ENCODE assay signal across 9 mouse cellular contexts in genomic region chr10:67805131-67805530, GRCm38 (mm10).
A peak's percentile ranks its signal among the peaks of the same experiment; 100 is the strongest.
DNase-seq lines count a peak whose midpoint lies in the region; ATAC-seq and TF ChIP-seq lines count a peak whose summit lies in the region.
"Had no signal": no experiment of that assay in that cellular context is flagged by ENCODE, and none has a peak within 500 bp of the region (broad histone marks: within the 10 kb centered on the region; RNA-seq: fewer than 3 reads in every experiment).

No protein-coding gene starts in this region.

- H3K4me3 ChIP-seq in limb, embryonic 14.5 days (replicated peaks; ENCODE audit: low read length) = no peak overlapping the region
- H3K4me3 ChIP-seq: limb, embryonic 12.5 days had no signal

- H3K4me2 ChIP-seq in limb, embryonic 14.5 days (replicated peaks; ENCODE audit: low read depth, low read length, severe bottlenecking) = no peak overlapping the region

- no peaks in the 10 kb centered on the region for H3K36me3 ChIP-seq in limb, embryonic 14.5 days (ENCODE audit: control insufficient read depth, insufficient read depth, low read length)
- H3K36me3 ChIP-seq: limb, embryonic 12.5 days had no signal

- peak; percentile 21 for DNase-seq in adrenal gland, postnatal 14 days
- no peak for DNase-seq in adrenal gland, postnatal 25 days
- DNase-seq in layer of hippocampus, adult 11-12 months (ENCODE audit: low spot score) = peak; percentile 6
- no peak for DNase-seq in layer of hippocampus, adult 9-11 months
- peak; percentile 62 for DNase-seq in ZHBTc4 (ENCODE audit: low read depth, low spot score)
- peak; percentile 44 for DNase-seq in limb, embryonic 14.5 days (ENCODE audit: low spot score)
- no peak for DNase-seq in heart, adult 11 months

- TF ChIP-seq POLR2A in limb, embryonic 14.5 days (IDR thresholded peaks at IDR 0.05; ENCODE audit: borderline replicate concordance, extremely low read depth, insufficient read depth, insufficient read length) = no peak

- 20% methylated on average over 4 of the region's 4 CpGs for WGBS in limb, embryonic 14.5 days

- no peak for ATAC-seq in limb, embryonic 14.5 days (ENCODE audit: low FRiP score, low read depth)
- ATAC-seq in megakaryocyte-erythroid progenitor cell, adult 5-6 weeks (replicated peaks; ENCODE audit: low FRiP score, low TSS enrichment, poor library complexity, severe bottlenecking) = no peak

- H3K27ac ChIP-seq in limb, embryonic 14.5 days (replicated peaks; ENCODE audit: low read depth, low read length) = no peak overlapping the region
- H3K27ac ChIP-seq: limb, embryonic 12.5 days had no signal

- no peaks in the 10 kb centered on the region for H3K4me1 ChIP-seq in limb, embryonic 14.5 days (ENCODE audit: control insufficient read depth, insufficient read depth, low read length)
- H3K4me1 ChIP-seq: limb, embryonic 12.5 days had no signal

- no peak overlapping the region for H3K9ac ChIP-seq in limb, embryonic 14.5 days (ENCODE audit: low read depth, low read length, severe bottlenecking)
- H3K9ac ChIP-seq: limb, embryonic 12.5 days had no signal

- no peaks in the 10 kb centered on the region for H3K9me3 ChIP-seq in limb, embryonic 14.5 days (ENCODE audit: control insufficient read depth, low read length)
- H3K9me3 ChIP-seq: limb, embryonic 12.5 days had no signal

- H3K27me3 ChIP-seq in limb, embryonic 14.5 days (ENCODE audit: control insufficient read depth, insufficient read depth, low read length) = no peaks in the 10 kb centered on the region
- H3K27me3 ChIP-seq: limb, embryonic 12.5 days had no signal

Comparison
In these comparisons a context has a peak if more than half of its experiments do, and no peak if none do; other contexts are left out.
1. DNase-seq: peak in adrenal gland, postnatal 14 days (single experiment), layer of hippocampus, adult 11-12 months (single experiment), ZHBTc4 (single experiment) and limb, embryonic 14.5 days (single experiment); none in adrenal gland, postnatal 25 days (single experiment), layer of hippocampus, adult 9-11 months (single experiment) and heart, adult 11 months (single experiment).